Mouse (Mus musculus): ENCODE data around the gene Ccdc3.

DNA sequence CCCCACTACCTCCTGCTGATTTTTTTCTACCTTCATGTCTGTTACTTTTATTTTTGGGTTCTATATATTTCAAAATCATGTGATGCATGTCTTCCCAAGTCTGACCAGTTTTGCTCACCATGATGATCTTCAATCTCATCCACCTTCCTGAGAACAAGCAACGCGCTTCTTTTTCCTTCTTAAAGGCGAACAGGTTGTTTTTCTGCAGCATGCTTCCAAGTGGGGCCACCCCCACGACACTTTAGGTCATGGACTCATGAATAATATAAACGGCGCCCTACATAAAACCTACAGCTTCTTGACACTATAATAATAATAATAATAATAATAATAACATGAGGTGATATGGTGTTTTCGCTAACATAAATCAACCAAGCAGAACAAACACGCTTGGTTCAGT, 23.2 kb upstream of the Ccdc3 start:
- no peak for TF ChIP-seq POLR2A (IDR thresholded peaks at IDR 0.05; ENCODE audit: borderline replicate concordance, low read depth, low read length)
- no peak for TF ChIP-seq CTCF (IDR thresholded peaks at IDR 0.05; ENCODE audit: low read depth, low read length)

Measured in bone marrow macrophage, adult 2 months (primary cell).